Mouse (Mus musculus) liver, embryonic 16.5 days (tissue): ENCODE measurements around the gene Zscan12. TPM values are rescaled to one million over a fixed set of nuclear protein-coding genes. Genes with fewer than 3 reads are reported as not detected.

ENCODE experiments used
- ATAC-seq: fragments of 200-750 bp; cut with Nextera tagmentation; 2 replicates; pipeline ENCODE4 v1.8.0; 2017; ENCODE audit warnings: low read depth, mild to moderate bottlenecking, moderate number of reproducible peaks, moderate library complexity
- H3K27ac ChIP-seq: fragments of 300-500 bp; sonication (generic); 2 replicates; pipeline ENCODE4 v1.5.1; 2014; ENCODE audit warnings: mild to moderate bottlenecking, low read length
- H3K27me3 ChIP-seq: fragments of 300-500 bp; sonication (generic); 2 replicates; pipeline ENCODE4 v1.6.1; 2014; ENCODE audit warnings: low read depth, low read length, mixed read lengths; ENCODE audit not compliant: control insufficient read depth, insufficient read depth
- H3K36me3 ChIP-seq: fragments of 300-500 bp; sonication (generic); 2 replicates; pipeline ENCODE4 v1.6.1; 2014; ENCODE audit warnings: mild to moderate bottlenecking; ENCODE audit not compliant: control insufficient read depth, insufficient read depth
- H3K4me1 ChIP-seq: fragments of 300-500 bp; sonication (generic); 2 replicates; pipeline ENCODE4 v1.6.1; 2014; ENCODE audit warnings: low read depth, low read length, mixed read lengths; ENCODE audit not compliant: control insufficient read depth
- H3K4me2 ChIP-seq: fragments of 300-500 bp; sonication (generic); 2 replicates; pipeline ENCODE4 v1.6.1; 2014; ENCODE audit warnings: low read depth, low read length, mixed read lengths
- H3K4me3 ChIP-seq: fragments of 300-500 bp; sonication (generic); 2 replicates; pipeline ENCODE4 v1.5.1; 2014; ENCODE audit warnings: low read depth, mild to moderate bottlenecking, low read length
- H3K9ac ChIP-seq: fragments of 300-500 bp; sonication (generic); 2 replicates; pipeline ENCODE4 v1.6.1; 2014; ENCODE audit warnings: low read depth, low read length
- H3K9me3 ChIP-seq: fragments of 300-500 bp; sonication (generic); replicated peaks from 2 replicates; pipeline ENCODE4 v1.6.1; 2016; ENCODE audit warnings: low read length; ENCODE audit not compliant: control insufficient read depth
- WGBS: fragments of 180-500 bp; shearing (Covaris S2); extraction: QIAGEN DNeasy Blood & Tissue Kit; methylation state at CpG from one replicate; pipeline ENCODE4 v1.1.7; 2014; ENCODE audit not compliant: insufficient replicate concordance; 5-methylcytosine and 5-hydroxymethylcytosine counted together
- polyA plus RNA-seq: library from polyadenylated mRNA; unstranded; fragments of >200 nt; fragmentation: Nextera tagmentation; extraction: Ambion mirVana; gene quantifications from 2 replicates; pipeline ENCODE4 v1.2.1, GENCODE M21; 2015

The Zscan12 gene
- 2.7 and 2.9 TPM in 2 replicates for polyA plus RNA-seq

GRCm38 (mm10) chr13:21362621-21363248 lies at the start of gene Zscan12:
Zscan12 (plus strand) TSS chr13:21362820.
- under 1% methylated on average over 29 of the region's 29 CpGs for WGBS
- Histone ChIP-seq H3K27me3 (no peaks in the 10 kb centered on the region), H3K4me1 (peaks cover 7% of the 10 kb centered on the region), H3K27ac (peak within 1 kb of the TSS; percentile 59), H3K9me3 (no peaks in the 10 kb centered on the region), H3K4me2 (peak within 1 kb of the TSS; percentile 76), H3K4me3 (peak within 1 kb of the TSS; percentile 94), H3K36me3 (no peaks in the 10 kb centered on the region), H3K9ac (peak within 1 kb of the TSS; percentile 86)
- ATAC-seq = peak; percentile 100

- Histone ChIP-seq H3K9ac (no peak overlapping the region), H3K4me3 (no peak overlapping the region), H3K4me1 (no peaks in the 10 kb centered on the region), H3K27ac (no peak overlapping the region), H3K4me2 (no peak overlapping the region), H3K27me3 (no peaks in the 10 kb centered on the region), H3K36me3 (no peaks in the 10 kb centered on the region), H3K9me3 (no peaks in the 10 kb centered on the region)
- WGBS = 47% methylated on average over 3 of the region's 5 CpGs
- no peak for ATAC-seq
Observed at GRCm38 (mm10) chr13:21312854-21313253, 49.8 kb upstream of the Zscan12 start.

- Histone ChIP-seq H3K9ac (no peak overlapping the region), H3K4me2 (no peak overlapping the region), H3K27me3 (no peaks in the 10 kb centered on the region), H3K36me3 (no peaks in the 10 kb centered on the region), H3K4me3 (no peak overlapping the region), H3K27ac (no peak overlapping the region), H3K9me3 (no peaks in the 10 kb centered on the region), H3K4me1 (no peaks in the 10 kb centered on the region)
- 59% methylated on average over 4 of the region's 4 CpGs for WGBS
- no peak for ATAC-seq
Observed at GRCm38 (mm10) chr13:21313903-21314302, 48.7 kb upstream of the Zscan12 start.

- Histone ChIP-seq H3K36me3 (no peaks in the 10 kb centered on the region), H3K9me3 (no peaks in the 10 kb centered on the region), H3K4me3 (no peak overlapping the region), H3K27ac (no peak overlapping the region), H3K9ac (no peak overlapping the region), H3K27me3 (peaks cover 11% of the 10 kb centered on the region), H3K4me2 (no peak overlapping the region), H3K4me1 (no peaks in the 10 kb centered on the region)
- WGBS = 34% methylated on average over 3 of the region's 3 CpGs
- ATAC-seq = no peak
Observed at GRCm38 (mm10) chr13:21320262-21320661, 42.4 kb upstream of the Zscan12 start.

GRCm38 (mm10) chr13:21321890-21322494 lies 40.6 kb upstream of the Zscan12 start:
- Histone ChIP-seq H3K36me3 (no peaks in the 10 kb centered on the region), H3K9ac (no peak overlapping the region), H3K4me3 (peak overlapping the region; percentile 22), H3K4me1 (peaks cover 8% of the 10 kb centered on the region), H3K27me3 (peaks cover 11% of the 10 kb centered on the region), H3K9me3 (no peaks in the 10 kb centered on the region), H3K4me2 (peak overlapping the region; percentile 41), H3K27ac (no peak overlapping the region)
- ATAC-seq = no peak
- WGBS = 3% methylated on average over 18 of the region's 18 CpGs

- no peak for ATAC-seq
- Histone ChIP-seq H3K36me3 (no peaks in the 10 kb centered on the region), H3K4me3 (no peak overlapping the region; the same call in 1 of the 2 replicates), H3K9me3 (no peaks in the 10 kb centered on the region), H3K4me2 (peak overlapping the region; percentile 41), H3K4me1 (peaks cover 11% of the 10 kb centered on the region), H3K27ac (no peak overlapping the region), H3K27me3 (peaks cover 15% of the 10 kb centered on the region), H3K9ac (no peak overlapping the region)
- 12% methylated on average over 18 of the region's 18 CpGs for WGBS
Observed at GRCm38 (mm10) chr13:21322509-21323375, 39.9 kb upstream of the Zscan12 start.

- Histone ChIP-seq H3K36me3 (no peaks in the 10 kb centered on the region), H3K27ac (no peak overlapping the region), H3K9me3 (no peaks in the 10 kb centered on the region), H3K4me1 (peaks cover 11% of the 10 kb centered on the region), H3K4me2 (0 out of 2 replicates have a peak overlapping the region, but pooled peaks have one; percentile 28), H3K4me3 (no peak overlapping the region), H3K9ac (no peak overlapping the region), H3K27me3 (peaks cover 20% of the 10 kb centered on the region)
- 42% methylated on average over 6 of the region's 6 CpGs for WGBS
- no peak for ATAC-seq
Observed at GRCm38 (mm10) chr13:21323405-21323804, 39.2 kb upstream of the Zscan12 start.

GRCm38 (mm10) chr13:21326191-21326590 lies 36.4 kb upstream of the Zscan12 start:
- no peaks in the 10 kb centered on the region for H3K36me3 ChIP-seq
- peaks cover 11% of the 10 kb centered on the region for H3K4me1 ChIP-seq
- no peak overlapping the region for H3K9ac ChIP-seq
- H3K27ac ChIP-seq = no peak overlapping the region
- H3K9me3 ChIP-seq = no peaks in the 10 kb centered on the region
- H3K27me3 ChIP-seq = peaks cover 20% of the 10 kb centered on the region
- no peak overlapping the region for H3K4me3 ChIP-seq
- WGBS = 4% methylated on average over 4 of the region's 4 CpGs
- peak; percentile 41; the same call in 1 of the 2 replicates for ATAC-seq
- peak overlapping the region; percentile 73 for H3K4me2 ChIP-seq
